Mouse (Mus musculus): ENCODE data around the gene Unc93b1. TPM values are rescaled to one million over a fixed set of nuclear protein-coding genes. Genes with fewer than 3 reads are reported as not detected.

Unc93b1 gene
- polyA plus RNA-seq (2017; shearing (Covaris generic)), result 10 to 100 TPM; 17.1 to 21.8 TPM

DNA sequence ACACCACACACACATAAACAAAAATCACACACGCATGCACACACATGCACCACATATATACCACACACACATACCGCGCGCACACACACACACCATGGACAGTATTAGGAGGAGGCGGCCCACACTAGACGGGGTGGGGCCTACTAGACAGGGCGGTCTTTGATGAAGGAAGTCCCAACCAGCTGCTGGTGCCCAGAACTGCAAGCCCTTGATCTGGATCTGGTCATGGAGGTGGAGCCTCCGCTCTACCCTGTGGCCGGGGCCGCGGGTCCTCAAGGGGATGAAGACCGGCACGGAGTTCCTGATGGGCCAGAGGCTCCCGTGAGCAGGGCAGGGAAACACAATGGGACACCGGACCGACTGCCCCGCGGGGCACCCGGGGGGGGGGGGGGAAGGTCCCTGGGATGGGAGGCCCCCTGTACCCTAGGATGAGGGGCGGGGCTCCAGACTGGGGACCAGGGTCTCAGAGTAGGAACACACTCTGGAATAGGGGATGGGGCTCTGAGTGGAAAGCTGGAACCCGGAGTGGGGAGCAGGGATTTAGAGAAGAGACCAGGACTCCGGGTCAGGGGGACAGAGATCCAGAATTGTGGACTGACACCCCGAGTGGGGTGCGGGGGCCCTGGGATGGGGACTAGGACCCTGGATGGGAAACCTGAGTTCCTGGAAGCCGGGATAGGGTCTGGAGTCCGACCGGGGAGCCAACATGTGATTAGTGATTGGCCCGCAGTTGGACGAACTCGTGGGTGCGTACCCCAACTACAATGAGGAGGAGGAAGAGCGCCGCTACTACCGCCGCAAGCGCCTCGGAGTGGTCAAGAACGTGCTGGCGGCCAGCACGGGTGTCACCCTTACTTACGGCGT, at the start of gene Unc93b1:
Unc93b1 (plus strand) TSS at position 155 of the 864 bp plus-strand sequence.
- ATAC-seq, result peak; percentile 88

- ATAC-seq, result no peak
Observed at GRCm38 (mm10) chr19:3889096-3889495, 45.9 kb upstream of the Unc93b1 start.

DNA sequence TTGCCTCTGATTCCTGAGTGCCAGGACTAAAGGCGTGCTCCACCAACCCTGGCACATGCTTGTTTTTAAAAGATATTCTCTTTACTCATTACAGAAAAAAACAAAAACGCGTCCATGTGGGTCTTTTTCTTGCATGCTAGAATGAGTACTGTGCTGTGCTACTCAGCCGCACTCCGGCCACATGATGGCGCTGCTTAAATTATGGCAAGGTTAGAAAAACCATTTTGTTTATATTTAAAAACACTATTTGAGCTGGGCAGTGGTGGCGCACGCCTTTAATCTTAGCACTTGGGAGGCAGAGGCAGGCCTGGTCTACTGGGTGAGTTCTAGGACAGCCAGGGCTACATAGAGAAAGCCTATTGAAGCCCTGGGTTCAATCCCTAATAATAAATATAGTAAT, 44.8 kb upstream of the Unc93b1 start:
- no peak for ATAC-seq

DNA sequence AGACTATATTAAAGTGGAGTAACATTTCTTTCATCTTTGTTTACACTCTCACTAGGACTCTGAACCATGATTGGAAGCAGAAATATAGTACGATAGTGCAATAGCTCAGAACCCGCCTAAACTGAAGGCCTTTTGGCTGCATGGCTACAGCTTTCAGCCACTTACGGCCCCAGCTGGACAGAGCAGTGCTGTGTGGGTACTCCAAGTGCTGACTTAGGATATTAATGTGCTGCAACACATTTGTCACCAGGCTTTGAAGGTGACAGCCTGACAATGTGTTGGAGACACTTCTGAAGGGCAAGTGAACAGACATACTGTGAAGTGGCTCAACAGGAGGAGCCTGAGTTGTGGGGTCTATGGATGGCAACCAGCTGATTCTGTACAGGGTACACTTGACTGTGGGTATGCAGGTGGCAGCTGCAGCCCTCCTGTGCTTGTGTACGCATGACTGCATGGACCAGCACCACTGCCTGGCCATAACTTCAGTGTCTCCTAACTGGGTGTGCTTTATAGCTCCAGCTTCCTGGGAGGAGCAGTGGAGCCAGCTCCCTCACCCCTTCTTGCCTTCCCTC, 41.4 kb upstream of the Unc93b1 start:
- ATAC-seq, result no peak

- ATAC-seq, result no peak
Observed at GRCm38 (mm10) chr19:3894294-3894693, 40.7 kb upstream of the Unc93b1 start.

DNA sequence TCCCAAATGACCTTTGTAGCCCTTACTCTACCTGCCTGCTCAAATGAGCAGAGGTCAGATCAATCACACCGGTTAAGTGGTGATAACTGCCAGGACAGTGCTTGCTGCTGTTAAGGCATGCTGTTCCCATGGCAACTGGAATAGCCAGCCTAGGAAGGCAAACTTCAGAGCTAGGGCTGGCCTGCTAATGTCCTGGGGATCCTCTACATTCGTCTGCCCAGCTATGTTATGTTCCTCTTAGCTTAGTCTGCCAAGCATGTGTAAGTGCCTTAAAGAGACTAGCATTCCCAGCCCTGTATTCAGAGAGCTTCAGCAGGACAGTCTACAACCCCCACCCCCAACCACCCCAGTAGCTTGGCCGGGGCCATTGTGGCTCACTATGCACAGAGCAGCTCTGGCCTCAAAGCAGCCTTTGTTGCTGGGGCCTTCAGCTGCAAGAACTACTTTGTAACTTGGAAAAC, 39.8 kb upstream of the Unc93b1 start:
- no peak for ATAC-seq

- no peak for ATAC-seq
Observed at GRCm38 (mm10) chr19:3896208-3896607, 38.8 kb upstream of the Unc93b1 start.

GRCm38 (mm10) chr19:3897557-3897956, 37.4 kb upstream of the Unc93b1 start:
- ATAC-seq, result no peak

DNA sequence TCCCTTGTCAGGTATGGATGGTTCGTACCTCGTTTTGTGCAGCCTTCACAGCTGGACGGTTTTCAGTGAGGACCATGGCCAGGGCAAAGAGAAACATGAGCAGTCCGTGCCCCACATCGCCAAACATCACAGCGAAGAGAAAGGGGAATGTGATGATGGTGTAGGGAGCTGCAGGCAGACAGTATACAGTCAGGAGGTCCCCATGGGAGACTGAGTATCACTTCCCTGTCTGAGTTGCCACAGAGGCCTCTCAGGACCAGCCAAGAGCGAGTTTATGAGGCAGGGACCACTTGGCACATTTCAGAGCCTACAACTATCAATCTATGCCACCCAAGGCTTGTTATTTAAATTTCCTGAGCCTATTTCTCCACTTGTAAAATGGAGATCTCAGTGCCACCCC, 36.0 kb upstream of the Unc93b1 start:
- ATAC-seq, result no peak

DNA sequence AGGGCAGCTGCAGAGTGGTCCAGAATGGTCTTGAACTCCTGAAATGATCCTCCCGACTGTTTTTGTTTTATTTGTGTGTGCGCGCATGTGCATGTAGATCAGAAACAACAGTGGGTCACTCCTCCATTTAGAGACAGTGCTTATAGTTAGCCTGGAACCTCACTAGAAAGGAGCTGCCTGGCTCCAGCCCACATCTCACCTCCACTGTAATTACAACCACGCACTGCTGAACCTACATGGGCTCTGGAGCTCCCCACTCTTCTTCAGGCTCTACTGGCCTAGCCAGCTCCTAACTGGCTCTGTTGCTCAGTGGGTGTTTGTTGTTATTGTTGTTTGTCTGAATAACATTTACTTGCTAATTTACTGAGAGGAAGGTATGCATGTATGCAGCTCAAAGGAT, 35.4 kb upstream of the Unc93b1 start:
- no peak for ATAC-seq

DNA sequence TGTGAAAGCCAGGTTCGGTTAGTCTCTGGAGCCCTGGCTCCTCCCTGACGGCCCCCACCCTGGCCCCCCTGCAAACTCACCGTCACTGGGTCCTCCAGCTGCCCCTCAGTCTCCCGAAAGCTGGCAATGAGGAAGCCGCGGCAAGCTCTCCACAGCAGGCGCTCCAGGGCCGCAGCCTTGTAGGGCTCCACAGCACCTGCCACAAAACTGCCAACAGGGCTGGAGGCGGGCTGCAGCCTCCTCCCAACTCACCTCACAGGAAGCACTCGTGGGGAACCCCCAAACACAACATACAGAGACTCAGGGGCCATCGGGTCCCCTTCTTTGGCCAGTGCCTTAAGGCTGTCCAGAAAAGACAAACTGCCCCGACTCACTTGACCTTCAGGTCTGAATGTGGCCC, 32.0 kb upstream of the Unc93b1 start:
- no peak for ATAC-seq

DNA sequence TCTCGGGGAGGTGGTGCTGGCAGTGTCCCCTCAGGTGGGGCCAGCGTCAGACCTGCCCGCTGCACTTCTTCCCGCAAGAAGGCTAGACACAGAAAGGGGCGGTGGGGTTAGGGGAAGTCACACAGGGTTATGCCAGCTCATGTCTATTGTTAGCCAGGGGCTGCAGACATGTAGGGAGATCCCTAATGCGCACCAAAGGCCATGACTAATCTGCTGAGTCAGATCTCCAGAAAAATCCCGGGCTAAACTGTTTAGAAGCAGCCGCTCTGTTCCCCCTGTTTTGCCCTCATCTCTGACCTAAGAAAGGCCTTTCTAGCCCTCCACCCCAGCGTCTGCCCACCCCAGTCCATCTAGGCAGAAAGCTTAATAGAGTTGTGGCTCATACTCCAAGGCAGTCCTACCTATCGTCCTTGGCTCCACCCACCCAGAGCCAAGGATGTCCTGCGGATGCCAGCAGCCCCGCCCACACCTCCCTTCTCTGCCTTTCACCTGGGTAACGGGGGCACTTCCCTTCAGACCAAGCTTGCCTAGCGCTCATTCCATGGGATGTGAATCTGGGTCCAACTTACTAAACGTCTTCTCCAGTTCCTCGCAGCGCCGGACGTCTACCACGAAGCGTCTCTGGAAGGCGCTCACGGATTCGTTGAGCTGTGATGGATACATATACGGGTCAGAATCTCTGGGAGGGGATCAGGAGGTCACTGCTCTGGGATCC, 31.2 kb upstream of the Unc93b1 start:
- ATAC-seq, result no peak

- no peak for ATAC-seq
Observed at GRCm38 (mm10) chr19:3904363-3904675, 30.7 kb upstream of the Unc93b1 start.

DNA sequence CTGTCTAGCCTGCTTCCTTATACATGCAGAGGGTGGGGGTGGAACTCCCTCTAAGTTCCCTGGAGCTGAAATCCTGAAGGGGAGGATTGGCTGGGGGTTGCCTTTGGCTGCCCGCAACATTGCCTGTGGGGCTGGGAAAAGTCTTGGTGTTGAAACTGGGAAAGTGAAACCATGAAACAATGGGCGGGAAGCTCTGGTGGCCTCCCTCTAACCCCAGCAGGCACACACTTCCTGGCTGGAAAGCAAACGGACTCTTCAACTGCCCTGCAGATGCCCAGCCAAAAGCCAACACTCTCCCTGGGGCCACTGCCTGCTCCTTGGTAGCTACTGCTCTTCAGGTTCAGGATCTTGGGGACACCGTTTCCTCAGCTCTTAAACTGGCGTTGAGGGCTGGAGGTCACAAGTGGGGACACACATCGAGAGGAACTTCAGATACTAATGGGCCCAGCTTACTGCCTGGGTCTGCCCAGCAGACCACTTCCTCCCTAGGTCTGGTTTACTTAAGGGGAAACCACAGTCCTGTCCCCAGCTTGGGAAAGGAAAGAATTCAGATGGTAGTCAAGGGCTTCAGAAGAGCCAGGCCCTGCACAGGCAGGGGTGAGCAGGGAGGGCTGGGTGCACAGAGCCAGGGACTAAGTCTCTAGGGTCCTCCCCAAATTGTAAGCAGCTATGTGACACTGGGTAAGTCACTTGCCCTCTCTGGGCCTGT, 29.6 kb upstream of the Unc93b1 start:
- no peak for ATAC-seq

DNA sequence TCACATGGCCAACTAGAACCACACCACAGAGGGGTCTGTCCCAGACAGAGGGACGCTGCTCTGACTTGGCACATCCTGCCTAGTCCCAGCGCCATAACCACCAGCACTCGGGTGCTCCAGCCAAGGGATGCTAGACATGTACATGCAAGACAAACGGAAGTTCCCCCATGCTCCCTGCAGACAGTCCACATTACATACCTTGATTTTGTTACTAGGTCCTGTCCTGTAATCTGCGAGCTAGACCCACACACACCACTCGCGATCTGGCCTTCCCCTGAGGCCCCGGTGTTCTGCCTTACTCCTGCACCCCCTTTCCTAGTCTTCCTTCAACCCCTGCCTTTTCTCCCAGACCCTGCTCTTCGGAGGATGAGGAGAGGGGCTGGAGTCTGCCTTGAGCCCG, 28.7 kb upstream of the Unc93b1 start:
- ATAC-seq, result peak; percentile 38

- peak; percentile 45 for ATAC-seq
Observed at GRCm38 (mm10) chr19:3906795-3907786, 27.9 kb upstream of the Unc93b1 start, which contains the start of gene Tcirg1. Gene Tcirg1 (minus strand): TSS chr19:3907133.

- ATAC-seq, result no peak
Observed at GRCm38 (mm10) chr19:3907876-3908660, 26.9 kb upstream of the Unc93b1 start.

- no peak for ATAC-seq
Observed at GRCm38 (mm10) chr19:3910206-3910605, 24.8 kb upstream of the Unc93b1 start.

DNA sequence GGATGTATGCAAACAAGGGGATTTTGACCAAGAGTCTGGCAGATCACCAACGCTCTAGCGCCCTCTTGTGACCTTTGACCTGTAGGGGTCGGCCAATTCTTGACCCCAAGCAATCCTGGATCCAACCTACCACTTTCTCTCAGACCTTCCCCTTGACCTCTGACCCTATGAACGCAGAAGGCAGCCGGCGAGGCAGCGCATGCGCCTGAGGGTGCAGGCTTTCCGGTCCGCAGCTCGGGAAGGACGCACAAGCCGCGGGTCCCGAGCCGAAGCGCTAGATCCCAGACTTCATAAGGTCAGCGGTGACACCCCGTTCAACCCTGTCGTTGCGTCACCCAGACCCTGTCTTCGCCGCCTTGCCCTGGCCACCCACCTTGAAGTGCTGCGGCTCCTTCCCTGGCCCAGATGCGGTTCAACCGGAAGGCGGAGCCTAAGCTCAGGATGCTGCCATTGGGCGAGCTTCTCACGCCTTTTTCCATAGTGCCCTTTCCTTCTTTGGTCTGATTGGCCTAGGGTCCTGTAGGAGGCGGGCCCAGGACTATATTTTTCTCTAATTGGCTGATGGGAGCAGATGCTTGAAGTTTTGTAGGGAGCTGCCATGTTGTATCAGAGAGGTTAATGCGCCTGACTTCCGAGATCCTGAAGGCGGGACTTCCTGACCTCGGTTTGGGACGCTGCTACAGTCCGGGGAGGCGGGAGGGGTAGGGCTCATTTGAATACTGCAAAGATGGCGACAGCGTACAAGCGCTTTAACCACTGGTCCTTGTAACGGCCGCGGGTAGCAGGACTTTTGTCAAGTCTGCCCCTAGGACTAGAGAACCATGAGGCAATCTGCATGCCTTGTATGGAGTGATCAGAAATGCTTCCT, 22.4 kb upstream of the Unc93b1 start, which contains the start of gene Ndufs8:
Ndufs8 (minus strand) TSS at position 438 of the 868 bp plus-strand sequence.
- ATAC-seq, result peak; percentile 98

GRCm38 (mm10) chr19:3913692-3914091, 21.3 kb upstream of the Unc93b1 start:
- no peak for ATAC-seq

Measured in activated CD4-positive, CD25-positive, alpha-beta regulatory T cell, adult 4 months (primary cell).